Mouse (Mus musculus): Measurements from ENCODE around the gene Plod3.

GRCm38 (mm10) chr5:137024318-137024717, 37.5 kb downstream of the Plod3 start:
- TF ChIP-seq CTCF (conservative IDR thresholded peaks at IDR 0.05; ENCODE audit: low read length) (no peak), NANOG (IDR thresholded peaks at IDR 0.05; ENCODE audit: borderline replicate concordance, low read length) (no peak)

Data from E14TG2a.4 (cell line).